Mouse (Mus musculus) bone marrow, adult 2 months (tissue): ENCODE measurements at regions not wholly inside any gene's neighbourhood (a gene's known extent, or its start where the extent isn't known, plus 50 kb on each side); places are given as distances from the start of the nearest gene placed in this dataset.

Experiments
- CTCF ChIP-seq: fragments of 200-500 bp; IDR thresholded peaks from 2 replicates; pipeline ENCODE4 v1.5.1; 2011; ENCODE audit warnings: low read length, control low read depth; ENCODE audit not compliant: control insufficient read depth, insufficient read depth
- POLR2A ChIP-seq: fragments of 200-500 bp; IDR thresholded peaks from 2 replicates; pipeline ENCODE4 v1.6.1; 2011; ENCODE audit warnings: low read depth, mild to moderate bottlenecking, control low read depth, low read length, borderline replicate concordance; ENCODE audit not compliant: control insufficient read depth

DNA sequence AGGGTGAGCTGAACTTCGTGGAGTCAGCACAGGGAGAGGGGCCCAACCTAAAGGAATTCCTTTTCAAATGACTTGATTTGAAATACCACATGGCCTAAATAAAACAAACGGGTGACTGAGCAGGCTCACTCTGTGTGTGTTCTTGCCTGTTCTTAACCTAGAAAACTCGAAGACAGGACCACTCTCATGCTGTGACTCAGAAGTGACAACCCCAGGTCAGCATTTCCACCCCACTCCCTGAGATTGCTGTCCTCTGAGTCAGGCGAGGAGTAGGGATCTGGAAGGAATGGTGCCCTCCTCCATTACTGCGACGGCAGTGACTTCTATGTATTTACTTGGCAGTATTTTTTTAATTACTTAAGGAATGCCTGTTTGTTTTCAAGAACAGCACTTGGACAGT lies 155.8 kb upstream of the Rpl34 start:
- TF ChIP-seq CTCF (no peak), POLR2A (no peak)
